18 mouse cellular contexts compared by ENCODE assay signal in the genomic region with DNA sequence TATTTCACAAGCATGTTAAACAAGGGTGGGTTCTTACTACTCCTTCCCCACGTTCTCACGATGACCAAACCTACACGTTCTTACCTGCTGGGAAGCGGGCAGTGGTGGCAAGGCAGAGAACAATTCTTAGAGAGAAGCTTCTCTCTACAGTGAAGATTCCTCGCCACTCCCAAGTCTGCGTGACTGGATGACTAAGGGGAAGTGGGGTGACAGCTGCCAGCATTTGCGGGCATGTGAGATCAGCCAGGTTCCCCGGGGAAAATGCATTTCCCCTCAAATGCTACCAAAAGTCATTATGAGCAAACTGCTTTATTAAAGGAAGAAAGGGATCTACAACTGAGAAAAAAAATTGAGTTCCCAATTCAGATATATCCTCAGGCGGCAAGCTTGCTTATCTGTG. TPM values are rescaled to one million over a fixed set of nuclear protein-coding genes. Genes with fewer than 3 reads are reported as not detected.
DNase-seq lines count a peak whose midpoint lies in the region; ATAC-seq lines count a peak whose summit lies in the region.
"Had no signal": no experiment of that assay in that cellular context is flagged by ENCODE, and none has a peak within 500 bp of the region (broad histone marks: within the 10 kb centered on the region; RNA-seq: fewer than 3 reads in every experiment).

No protein-coding gene starts in this region.

- H3K36me3 ChIP-seq in heart, embryonic 12.5 days, result no peaks in the 10 kb centered on the region
- no peaks in the 10 kb centered on the region for H3K36me3 ChIP-seq in limb, embryonic 12.5 days
- H3K36me3 ChIP-seq in limb, embryonic 10.5 days, result no peaks in the 10 kb centered on the region
- no peaks in the 10 kb centered on the region for H3K36me3 ChIP-seq in hindbrain, embryonic 12.5 days
- no peaks in the 10 kb centered on the region for H3K36me3 ChIP-seq in midbrain, embryonic 13.5 days
- H3K36me3 ChIP-seq: limb, embryonic 15.5 days had no signal

- no peaks in the 10 kb centered on the region for H3K9me3 ChIP-seq in heart, embryonic 12.5 days (replicated peaks)
- H3K9me3 ChIP-seq in limb, embryonic 12.5 days, result no peaks in the 10 kb centered on the region
- no peaks in the 10 kb centered on the region for H3K9me3 ChIP-seq in limb, embryonic 10.5 days (replicated peaks)
- no peaks in the 10 kb centered on the region for H3K9me3 ChIP-seq in hindbrain, embryonic 12.5 days (replicated peaks)
- no peaks in the 10 kb centered on the region for H3K9me3 ChIP-seq in midbrain, embryonic 13.5 days
- H3K9me3 ChIP-seq: limb, embryonic 15.5 days had no signal

- peaks cover 61% of the 10 kb centered on the region for H3K27me3 ChIP-seq in heart, embryonic 12.5 days (replicated peaks)
- peaks cover 9% of the 10 kb centered on the region; the same call in 1 of the 2 replicates for H3K27me3 ChIP-seq in limb, embryonic 12.5 days
- H3K27me3 ChIP-seq in limb, embryonic 10.5 days (ENCODE audit: low read depth, poor library complexity, severe bottlenecking), result peaks cover 5% of the 10 kb centered on the region; the same call in 1 of the 2 replicates
- no peaks in the 10 kb centered on the region for H3K27me3 ChIP-seq in hindbrain, embryonic 12.5 days
- no peaks in the 10 kb centered on the region for H3K27me3 ChIP-seq in midbrain, embryonic 13.5 days

- no peak for DNase-seq in heart, adult 9 months (ENCODE audit: low spot score in 2 of 2)
- no peak for DNase-seq in limb, embryonic 10.5 days (ENCODE audit: low spot score)
- DNase-seq in liver, result no peak
- DNase-seq in gastrocnemius, adult 18-20 months (ENCODE audit: low spot score), result no peak
- DNase-seq: adrenal gland, adult 2 months; cerebellum, adult 9-10 months; lung, adult 18-20 months; lung, postnatal 36 days; spleen, adult 18-20 months; thymus, postnatal 25 days had no signal

- 53% methylated on average over 9 of the region's 9 CpGs for WGBS in heart, embryonic 12.5 days
- 62% methylated on average over 9 of the region's 9 CpGs for WGBS in limb, embryonic 12.5 days
- whole genome bisulfite sequencing in limb, embryonic 10.5 days, result 77% methylated on average over 9 of the region's 9 CpGs
- 55% methylated on average over 9 of the region's 9 CpGs for WGBS in hindbrain, embryonic 12.5 days
- WGBS in midbrain, embryonic 13.5 days, result 51% methylated on average over 9 of the region's 9 CpGs

- ATAC-seq in heart, embryonic 12.5 days (ENCODE audit: insufficient number of reproducible peaks, low FRiP score), result no peak
- no peak for ATAC-seq in limb, embryonic 12.5 days (ENCODE audit: insufficient number of reproducible peaks, insufficient read depth, low FRiP score, low TSS enrichment, low read depth)
- no peak for ATAC-seq in hindbrain, embryonic 12.5 days (ENCODE audit: low FRiP score)
- no peak for ATAC-seq in midbrain, embryonic 13.5 days
- ATAC-seq: CD4-positive, CD25-positive, alpha-beta regulatory T cell, adult 4 months had no signal

- no peak overlapping the region for H3K27ac ChIP-seq in heart, embryonic 12.5 days (ENCODE audit: poor library complexity, severe bottlenecking)
- no peak overlapping the region for H3K27ac ChIP-seq in limb, embryonic 12.5 days
- H3K27ac ChIP-seq in limb, embryonic 10.5 days, result no peak overlapping the region
- peak overlapping the region; percentile 60 for H3K27ac ChIP-seq in hindbrain, embryonic 12.5 days
- H3K27ac ChIP-seq in midbrain, embryonic 13.5 days, result peak overlapping the region; percentile 56; the same call in 1 of the 2 replicates
- H3K27ac ChIP-seq: kidney, postnatal 0 days; limb, embryonic 15.5 days had no signal

- H3K4me1 ChIP-seq in heart, embryonic 12.5 days (replicated peaks), result peaks cover 14% of the 10 kb centered on the region
- H3K4me1 ChIP-seq in limb, embryonic 12.5 days (replicated peaks), result peaks cover 24% of the 10 kb centered on the region
- H3K4me1 ChIP-seq in limb, embryonic 10.5 days, result peaks cover 29% of the 10 kb centered on the region
- H3K4me1 ChIP-seq in hindbrain, embryonic 12.5 days, result peaks cover 15% of the 10 kb centered on the region
- H3K4me1 ChIP-seq in midbrain, embryonic 13.5 days (replicated peaks), result peaks cover 16% of the 10 kb centered on the region

- H3K9ac ChIP-seq in heart, embryonic 12.5 days, result no peak overlapping the region
- no peak overlapping the region for H3K9ac ChIP-seq in limb, embryonic 12.5 days (replicated peaks)
- H3K9ac ChIP-seq in hindbrain, embryonic 12.5 days, result no peak overlapping the region
- H3K9ac ChIP-seq in midbrain, embryonic 13.5 days (replicated peaks), result peak overlapping the region; percentile 32; the same call in 1 of the 2 replicates
- H3K9ac ChIP-seq: limb, embryonic 15.5 days had no signal

- H3K4me2 ChIP-seq in heart, embryonic 12.5 days, result peak overlapping the region; percentile 46
- H3K4me2 ChIP-seq in limb, embryonic 12.5 days, result peak overlapping the region; percentile 4; the same call in 1 of the 2 replicates
- 0 out of 2 replicates have a peak overlapping the region, but pooled peaks have one; percentile 8 for H3K4me2 ChIP-seq in hindbrain, embryonic 12.5 days (replicated peaks)
- 0 out of 2 replicates have a peak overlapping the region, but pooled peaks have one; percentile 11 for H3K4me2 ChIP-seq in midbrain, embryonic 13.5 days (replicated peaks)
- H3K4me2 ChIP-seq: limb, embryonic 15.5 days had no signal

- H3K4me3 ChIP-seq in heart, embryonic 12.5 days, result no peak overlapping the region
- no peak overlapping the region for H3K4me3 ChIP-seq in limb, embryonic 12.5 days (replicated peaks)
- no peak overlapping the region for H3K4me3 ChIP-seq in limb, embryonic 10.5 days
- no peak overlapping the region for H3K4me3 ChIP-seq in hindbrain, embryonic 12.5 days
- no peak overlapping the region for H3K4me3 ChIP-seq in midbrain, embryonic 13.5 days (replicated peaks)
- H3K4me3 ChIP-seq: limb, embryonic 15.5 days had no signal

RNA-seq across cellular contexts. Expression of gene Spock1, which starts 18.4 kb away (rescaled TPM):
- 0.41 and 0.70 TPM in 2 replicates for polyA plus RNA-seq in heart, embryonic 12.5 days (2016; fragmentation: Nextera tagmentation; extraction: Ambion mirVana)
- polyA plus RNA-seq in limb, embryonic 12.5 days (2016; fragmentation: Nextera tagmentation; extraction: Ambion mirVana), result 1.5 and 2.2 TPM in 2 replicates
- 0.67 and 0.93 TPM in 2 replicates for polyA plus RNA-seq in limb, embryonic 10.5 days (2016; fragmentation: Nextera tagmentation; extraction: Ambion mirVana)
- polyA plus RNA-seq in hindbrain, embryonic 12.5 days (2016; fragmentation: Nextera tagmentation; extraction: Ambion mirVana), result 31.2 and 40.6 TPM in 2 replicates
- 45.1 and 50.4 TPM in 2 replicates for polyA plus RNA-seq in midbrain, embryonic 13.5 days (2015; fragmentation: Nextera tagmentation; extraction: Ambion mirVana)
- total RNA-seq in gastrocnemius, adult 18-20 months (2021), result under 1 TPM; 0.55 to 0.74 TPM
- total RNA-seq: MEL had no signal
- polyA plus RNA-seq: CD4-positive, CD25-positive, alpha-beta regulatory T cell, adult 4 months had no signal

Comparison
In these comparisons a context has a peak if more than half of its experiments do, and no peak if none do; other contexts are left out.
1. H3K27ac ChIP-seq: peak in hindbrain, embryonic 12.5 days (single experiment) and midbrain, embryonic 13.5 days (single experiment); none in heart, embryonic 12.5 days (single experiment), limb, embryonic 12.5 days (single experiment) and limb, embryonic 10.5 days (single experiment).
2. RNA of gene Spock1, which starts 18.4 kb away (polyA plus RNA-seq): 45.1 to 50.4 TPM in midbrain, embryonic 13.5 days and 31.2 to 40.6 TPM in hindbrain, embryonic 12.5 days; 1.5 to 2.2 TPM in limb, embryonic 12.5 days, 0.67 to 0.93 TPM in limb, embryonic 10.5 days and 0.41 to 0.70 TPM in heart, embryonic 12.5 days; every median in the first group is over 10 times any median in the second.
3. Peak in every context shown above with its lines, with median percentiles within 50 percentile points of each other: H3K4me2 ChIP-seq.